Mouse (Mus musculus) heart, postnatal 36 days (tissue): ENCODE measurements around the gene Uvssa. TPM values are rescaled to one million over a fixed set of nuclear protein-coding genes. Genes with fewer than 3 reads are reported as not detected.

Experiments
- DNase-seq, 2 experiments: peaks; one replicate each; pipeline ENCODE4 v3.0.0; 2021 to 2022
- intact Hi-C: fragments of 180-260 bp; cut with DNase I; formaldehyde crosslinking; loops from one replicate; pipeline ENCODE4 v1.15.1; 2025
- total RNA-seq, 2 experiments: library from RNA; stranded (reverse); gene quantifications; 2 replicates each; pipeline ENCODE4 v1.2.3; 2021

Uvssa gene
- total RNA-seq, 2 experiments from 2014 or later = 2.8 to 4.0 TPM

- DNase-seq = no peak
- intact Hi-C loops = loop anchor here (2.0 to 10.0 kb wide), 2 partner anchors 168 to 564 kb away; partner anchors contain the start of gene Nelfa
Observed at GRCm38 (mm10) chr5:33371137-33371536, 7.2 kb upstream of the Uvssa start.

- intact Hi-C loops = loop anchor here (2.0 to 10.0 kb wide), 2 partner anchors 169 to 563 kb away; partner anchors contain the start of gene Nelfa
- no peak for DNase-seq
Observed at GRCm38 (mm10) chr5:33371668-33372067, 6.7 kb upstream of the Uvssa start.

- no peak for DNase-seq
- intact Hi-C loops = loop anchor here (10.0 kb wide), 1 partner anchor 562 kb away; the partner anchor contains the start of gene Nelfa
Observed at GRCm38 (mm10) chr5:33372331-33373038, 5.9 kb upstream of the Uvssa start.

DNA sequence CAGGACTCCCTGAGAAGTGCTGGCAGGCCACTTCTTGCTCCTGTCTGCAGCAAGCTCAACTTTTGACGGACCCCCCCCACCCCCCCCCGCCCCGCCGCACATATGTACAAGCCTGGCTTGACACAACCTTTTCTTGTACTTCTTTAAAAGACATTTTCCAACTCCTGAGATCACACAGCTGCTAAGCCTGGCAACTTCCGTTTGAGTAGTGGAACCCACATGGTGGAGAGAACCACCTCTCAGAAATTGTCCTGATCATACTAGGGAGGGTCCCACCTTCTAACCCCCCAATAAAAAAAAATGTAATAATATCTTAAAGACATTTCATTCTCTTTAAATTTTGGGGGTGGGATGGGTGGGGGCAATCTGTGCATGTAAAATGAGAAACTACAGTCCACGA is 1.2 kb upstream of the Uvssa start:
- intact Hi-C loops = loop anchor here (10.0 kb wide), 1 partner anchor 558 kb away; the partner anchor contains the start of gene Nelfa
- DNase-seq = no peak

GRCm38 (mm10) chr5:33377801-33378301 is 498 bp upstream of the Uvssa start:
- intact Hi-C loops = loop anchor here (1.0 to 10.0 kb wide), 3 partner anchors 41 to 557 kb away; partner anchors contain the start of gene Nelfa
- DNase-seq = no peak

- DNase-seq = no peak
- intact Hi-C loops = no loop called here
Observed at GRCm38 (mm10) chr5:33387550-33387949, 9.2 kb downstream of the Uvssa start.

GRCm38 (mm10) chr5:33393803-33394202 is 15.5 kb downstream of the Uvssa start:
- peak; percentile 72 to 79 for DNase-seq
- intact Hi-C loops = loop anchor here (1.0 kb wide), 2 partner anchors 49 to 102 kb away; no protein-coding TSS in a partner anchor

GRCm38 (mm10) chr5:33395693-33396092 is 17.3 kb downstream of the Uvssa start:
- intact Hi-C loops = loop anchor here (1.0 kb wide), 1 partner anchor 194 kb away; no protein-coding TSS in a partner anchor
- no peak for DNase-seq

- intact Hi-C loops = loop anchor here (1.0 kb wide), 1 partner anchor 192 kb away; no protein-coding TSS in a partner anchor
Observed at GRCm38 (mm10) chr5:33396828-33397227, 18.5 kb downstream of the Uvssa start.

GRCm38 (mm10) chr5:33400819-33401218 is 22.5 kb downstream of the Uvssa start:
- no peak for DNase-seq
- intact Hi-C loops = loop anchor here (10.0 kb wide), 1 partner anchor 1346 kb away; no protein-coding TSS in a partner anchor

More at GRCm38 (mm10) chr5:33396828-33397227, 18.5 kb downstream of the Uvssa start:
- no peak for DNase-seq

GRCm38 (mm10) chr5:33420313-33420712 is 42.0 kb downstream of the Uvssa start:
- intact Hi-C loops = no loop called here
- no peak for DNase-seq

GRCm38 (mm10) chr5:33427461-33427860 is 49.1 kb downstream of the Uvssa start:
- intact Hi-C loops = no loop called here
- DNase-seq = no peak

DNA sequence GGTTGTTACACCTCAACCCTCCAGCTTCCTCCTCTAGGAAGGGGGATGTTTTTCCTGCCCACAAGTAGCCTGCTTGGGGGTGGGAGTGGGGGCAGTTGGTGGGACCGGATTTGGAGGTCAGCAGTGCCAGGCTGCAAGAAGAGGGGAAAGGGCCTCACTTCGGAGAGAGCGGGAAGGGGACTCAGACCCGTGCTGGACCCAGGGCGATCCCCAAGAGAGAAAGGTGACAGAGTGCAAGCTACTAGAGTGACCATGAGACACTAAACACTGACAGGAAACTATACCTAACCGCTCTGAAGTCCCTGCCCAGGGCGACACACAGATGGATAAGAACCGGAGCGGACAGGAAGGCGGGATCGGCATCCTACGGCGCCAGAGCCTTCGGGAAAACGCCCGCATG is 51.8 kb downstream of the Uvssa start:
- DNase-seq = no peak
- intact Hi-C loops = no loop called here

DNA sequence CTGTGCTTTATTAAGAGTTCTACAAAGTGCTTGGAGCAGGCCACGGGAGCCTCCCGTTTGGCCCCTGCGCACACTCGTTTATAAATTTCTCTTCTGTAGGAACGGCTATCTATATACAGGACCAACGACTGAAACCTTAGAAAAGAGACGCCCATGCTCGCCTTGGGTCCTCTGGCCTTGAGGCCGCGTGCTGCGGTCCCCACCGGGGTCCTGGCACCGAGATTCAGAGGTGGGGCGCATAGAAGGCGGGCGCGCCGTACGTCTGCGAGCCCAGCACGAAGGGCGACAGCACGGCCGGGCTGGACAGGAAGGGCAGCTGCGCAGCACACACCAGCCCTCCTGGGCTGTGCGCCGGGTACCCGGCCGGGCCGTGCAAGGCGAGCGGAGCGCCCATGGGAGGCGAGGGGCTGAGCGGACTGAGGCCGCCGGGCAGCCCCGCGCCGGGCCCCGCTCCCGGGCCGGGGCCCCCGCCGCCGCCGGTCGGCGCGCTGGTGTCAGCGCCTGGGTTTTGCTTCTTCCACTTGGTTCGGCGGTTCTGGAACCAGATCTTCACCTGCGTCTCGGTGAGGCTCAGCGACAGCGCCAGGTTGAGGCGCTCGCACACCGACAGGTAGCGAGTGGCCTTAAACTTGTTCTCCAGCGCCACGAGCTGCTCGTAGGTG is 52.3 kb downstream of the Uvssa start:
- intact Hi-C loops = no loop called here
- DNase-seq = peak in 1 of 2 experiments; percentile 30

- peak in 1 of 2 experiments; percentile 7 for DNase-seq
- intact Hi-C loops = no loop called here
Observed at GRCm38 (mm10) chr5:33431173-33432005, 53.0 kb downstream of the Uvssa start.

GRCm38 (mm10) chr5:33432057-33432935 is 53.9 kb downstream of the Uvssa start:
- intact Hi-C loops = no loop called here
- no peak for DNase-seq

DNA sequence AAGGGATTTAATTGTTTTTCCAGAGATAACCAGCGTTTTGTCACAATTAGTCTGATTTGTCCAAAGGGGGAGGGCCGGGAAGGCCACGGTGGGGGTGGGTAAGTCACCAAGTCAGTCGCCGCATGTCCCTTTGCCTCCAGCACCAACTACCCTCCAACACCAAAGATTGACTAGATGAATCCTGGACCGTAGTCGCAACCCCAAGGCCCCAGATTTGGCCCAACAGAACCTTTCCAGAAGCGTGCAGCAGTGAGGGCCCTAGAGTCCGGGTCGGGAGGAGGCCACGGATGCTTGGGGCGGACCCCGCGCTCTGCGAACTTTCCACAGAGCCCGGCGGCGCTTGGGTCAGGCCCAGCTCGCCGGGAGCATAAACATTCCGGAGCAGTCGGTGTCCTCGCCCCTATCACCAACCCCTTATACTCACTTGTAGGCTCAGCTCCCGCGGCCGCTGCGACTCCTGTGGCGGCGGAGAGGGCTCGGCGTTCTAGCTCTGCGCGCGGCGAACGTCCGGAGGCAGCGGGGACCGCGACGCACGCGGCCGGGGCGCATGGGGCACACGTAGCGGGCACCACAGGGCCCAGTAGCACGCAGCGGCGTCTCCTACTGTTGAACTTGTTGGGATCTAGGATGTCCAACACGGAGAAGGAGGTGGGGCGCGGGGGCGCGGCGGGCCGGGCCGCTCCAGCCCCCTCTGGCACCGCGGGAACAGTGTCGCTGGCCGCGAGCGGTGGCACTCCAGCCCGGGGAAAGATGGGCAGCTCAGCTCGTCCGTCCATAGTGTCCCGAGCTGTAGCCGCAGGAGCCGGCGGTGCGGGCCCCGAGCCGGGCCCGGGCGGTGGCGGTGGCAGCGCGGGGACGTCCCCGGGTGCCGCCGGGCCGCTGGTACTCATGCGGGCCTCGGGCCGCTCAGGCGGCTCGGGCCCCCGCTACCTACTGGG is 55.1 kb downstream of the Uvssa start, which contains the start of gene Nkx1-1:
Gene Nkx1-1, minus strand, starts transcription at position 776 of the 938 bp plus-strand sequence.
- no peak for DNase-seq
- intact Hi-C loops = no loop called here

DNA sequence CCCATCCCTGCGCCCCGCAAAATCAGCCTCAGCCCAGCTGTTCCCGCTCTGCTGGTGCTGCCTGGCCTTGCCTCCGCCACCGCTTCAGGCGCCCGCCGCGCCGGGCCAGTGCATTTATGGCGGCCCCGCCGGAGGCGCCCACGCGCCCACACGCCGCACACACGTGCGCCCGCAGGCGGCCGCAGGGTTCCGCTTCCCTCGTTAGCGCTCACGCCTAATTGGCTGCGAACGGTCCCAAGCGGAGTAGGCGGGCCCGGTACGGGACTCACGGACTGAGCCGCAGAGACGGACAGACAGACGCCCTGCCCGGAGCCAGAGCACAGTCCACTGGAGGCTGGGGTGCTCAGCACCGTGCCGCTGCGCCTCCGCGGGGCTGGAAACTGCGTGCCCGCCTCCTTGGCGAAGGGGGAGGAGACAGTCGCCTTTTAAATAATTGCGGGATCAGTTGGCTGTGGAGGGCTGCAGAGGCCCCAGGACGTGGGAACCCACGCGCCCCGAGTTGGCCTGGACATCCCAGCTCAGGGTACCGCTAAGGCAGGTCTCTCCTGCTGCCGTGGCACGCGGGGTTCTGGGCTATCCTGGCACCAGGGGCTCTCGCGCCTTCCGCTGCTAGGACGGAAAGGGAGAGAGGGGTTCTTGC is 55.9 kb downstream of the Uvssa start:
- intact Hi-C loops = no loop called here
- no peak for DNase-seq
